Mouse (Mus musculus): ENCODE measurements around the gene Zfp683. TPM values are rescaled to one million over a fixed set of nuclear protein-coding genes. Genes with fewer than 3 reads are reported as not detected.

The Zfp683 gene
- polyA plus RNA-seq, 1 experiment from 2014 or later: not detected

DNA sequence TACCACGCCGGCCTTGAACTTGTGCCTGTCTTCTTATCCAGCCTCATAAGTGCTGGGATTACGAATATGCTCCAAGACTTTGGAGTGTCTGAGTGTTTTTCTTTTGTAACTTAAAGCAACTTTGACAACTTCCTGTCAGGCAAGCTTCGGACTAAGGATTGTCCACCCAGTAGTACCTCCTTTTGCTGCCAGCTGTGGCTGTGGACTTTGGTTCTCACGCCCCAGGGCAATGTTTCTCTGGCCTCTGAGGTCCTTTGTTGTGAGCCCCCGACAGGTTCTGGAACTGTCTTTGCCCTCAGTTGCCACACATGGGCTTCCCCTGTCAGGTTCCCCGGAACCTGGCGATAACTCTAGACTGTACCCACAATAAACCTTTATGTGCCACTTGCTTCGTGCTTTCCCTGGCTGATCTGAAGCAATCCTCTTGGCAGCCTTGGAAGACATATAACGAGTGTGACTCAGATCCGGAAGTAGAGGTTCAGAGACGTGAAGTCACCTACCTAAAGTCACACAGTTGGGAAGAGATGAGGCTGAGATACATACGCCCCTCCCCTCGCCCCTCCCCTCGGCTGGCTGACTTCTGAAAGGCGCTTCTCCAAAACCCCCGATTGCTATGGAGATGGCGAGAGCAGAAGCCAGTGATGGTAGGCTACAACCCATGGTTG lies 7.7 kb downstream of the Zfp683 start:
- peak; percentile 20 for DNase-seq (ENCODE audit: low spot score)
- 0 out of 2 replicates have a peak, but pooled peaks have one; percentile 13 for ATAC-seq
- no peaks in the 10 kb centered on the region for H3K9me3 ChIP-seq (ENCODE audit: low read length)
- no peaks in the 10 kb centered on the region for H3K36me3 ChIP-seq (ENCODE audit: insufficient read depth, low read length)
- H3K27me3 ChIP-seq (replicated peaks; ENCODE audit: insufficient read depth, low read length): no peaks in the 10 kb centered on the region
- 50% methylated on average over 18 of the region's 18 CpGs for WGBS
- no peak overlapping the region for H3K9ac ChIP-seq (replicated peaks; ENCODE audit: low read depth)
- peak overlapping the region; percentile 2; the same call in 1 of the 2 replicates for H3K27ac ChIP-seq (ENCODE audit: low read length)
- no peaks in the 10 kb centered on the region for H3K4me1 ChIP-seq (ENCODE audit: insufficient read depth, low read depth, low read length)
- H3K4me2 ChIP-seq (replicated peaks; ENCODE audit: low read depth, low read length): no peak overlapping the region
- no peak overlapping the region for H3K4me3 ChIP-seq (ENCODE audit: low read depth, low read length)
- TF ChIP-seq CTCF (IDR thresholded peaks at IDR 0.05): no peak
- TF ChIP-seq EP300 (IDR thresholded peaks at IDR 0.05): no peak

DNA sequence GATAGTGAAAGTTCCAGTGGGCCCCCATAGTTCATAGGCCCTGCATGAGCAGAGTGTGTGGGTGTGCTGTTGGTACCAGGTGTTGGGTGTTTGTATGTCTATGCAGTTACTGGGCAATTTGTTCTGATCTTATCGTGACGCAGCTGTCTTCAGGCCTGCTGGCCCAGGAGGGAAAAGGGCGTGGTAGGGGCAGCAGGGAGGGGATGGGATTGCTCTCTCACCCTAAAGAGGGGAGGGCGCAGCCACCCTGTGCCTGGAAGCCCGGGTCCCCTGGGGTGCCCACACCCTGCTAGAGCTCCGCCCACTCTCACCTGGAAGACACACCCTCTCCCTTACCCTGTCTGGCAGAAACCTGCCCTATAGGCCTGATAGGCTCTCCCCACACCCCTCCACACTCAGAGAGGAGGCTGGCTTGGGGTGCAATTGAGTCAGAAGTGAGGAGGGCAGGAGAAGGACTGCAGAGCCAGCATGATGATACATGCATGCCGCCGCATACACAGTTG lies 8.4 kb downstream of the Zfp683 start:
- no peak overlapping the region for H3K4me3 ChIP-seq (ENCODE audit: low read depth, low read length)
- no peaks in the 10 kb centered on the region for H3K36me3 ChIP-seq (ENCODE audit: insufficient read depth, low read length)
- DNase-seq (ENCODE audit: low spot score) (peak; percentile 27), ATAC-seq (peak; percentile 20)
- WGBS: 51% methylated on average over 8 of the region's 8 CpGs
- no peak overlapping the region for H3K4me2 ChIP-seq (replicated peaks; ENCODE audit: low read depth, low read length)
- H3K9me3 ChIP-seq (ENCODE audit: low read length): no peaks in the 10 kb centered on the region
- H3K27me3 ChIP-seq (replicated peaks; ENCODE audit: insufficient read depth, low read length): no peaks in the 10 kb centered on the region
- TF ChIP-seq CTCF (IDR thresholded peaks at IDR 0.05) (no peak), EP300 (IDR thresholded peaks at IDR 0.05) (no peak)
- no peak overlapping the region for H3K9ac ChIP-seq (replicated peaks; ENCODE audit: low read depth)
- H3K27ac ChIP-seq (ENCODE audit: low read length): peak overlapping the region; percentile 2; the same call in 1 of the 2 replicates
- H3K4me1 ChIP-seq (ENCODE audit: insufficient read depth, low read depth, low read length): no peaks in the 10 kb centered on the region

DNA sequence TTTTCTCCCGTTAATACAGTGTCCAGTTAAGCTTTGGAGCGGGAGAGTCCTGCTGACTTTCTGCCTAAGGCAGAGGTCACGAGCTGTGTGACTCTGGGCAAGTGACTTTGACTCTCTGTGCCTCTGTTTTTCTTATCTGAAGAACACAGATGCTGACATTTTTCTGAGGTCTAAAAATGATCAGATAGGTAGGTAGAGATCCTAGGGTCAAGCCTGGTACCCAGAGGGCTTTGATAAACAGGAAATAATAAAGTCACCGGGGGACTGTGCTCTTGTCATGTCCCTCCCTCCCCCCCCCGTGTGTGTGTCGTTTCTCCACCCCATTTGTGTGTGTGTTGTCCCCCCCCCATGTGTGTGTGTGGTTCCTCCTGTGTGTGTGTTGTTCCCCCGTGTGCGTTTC lies 8.9 kb downstream of the Zfp683 start:
- no peaks in the 10 kb centered on the region for H3K9me3 ChIP-seq (ENCODE audit: low read length)
- TF ChIP-seq EP300 (IDR thresholded peaks at IDR 0.05) (no peak), CTCF (IDR thresholded peaks at IDR 0.05) (no peak)
- H3K27me3 ChIP-seq (replicated peaks; ENCODE audit: insufficient read depth, low read length): no peaks in the 10 kb centered on the region
- no peak overlapping the region for H3K4me3 ChIP-seq (ENCODE audit: low read depth, low read length)
- H3K9ac ChIP-seq (replicated peaks; ENCODE audit: low read depth): no peak overlapping the region
- DNase-seq (ENCODE audit: low spot score) (no peak), ATAC-seq (no peak)
- no peak overlapping the region for H3K4me2 ChIP-seq (replicated peaks; ENCODE audit: low read depth, low read length)
- WGBS: 43% methylated on average over 6 of the region's 8 CpGs
- no peak overlapping the region for H3K27ac ChIP-seq (ENCODE audit: low read length)
- H3K36me3 ChIP-seq (ENCODE audit: insufficient read depth, low read length): no peaks in the 10 kb centered on the region
- no peaks in the 10 kb centered on the region for H3K4me1 ChIP-seq (ENCODE audit: insufficient read depth, low read depth, low read length)

DNA sequence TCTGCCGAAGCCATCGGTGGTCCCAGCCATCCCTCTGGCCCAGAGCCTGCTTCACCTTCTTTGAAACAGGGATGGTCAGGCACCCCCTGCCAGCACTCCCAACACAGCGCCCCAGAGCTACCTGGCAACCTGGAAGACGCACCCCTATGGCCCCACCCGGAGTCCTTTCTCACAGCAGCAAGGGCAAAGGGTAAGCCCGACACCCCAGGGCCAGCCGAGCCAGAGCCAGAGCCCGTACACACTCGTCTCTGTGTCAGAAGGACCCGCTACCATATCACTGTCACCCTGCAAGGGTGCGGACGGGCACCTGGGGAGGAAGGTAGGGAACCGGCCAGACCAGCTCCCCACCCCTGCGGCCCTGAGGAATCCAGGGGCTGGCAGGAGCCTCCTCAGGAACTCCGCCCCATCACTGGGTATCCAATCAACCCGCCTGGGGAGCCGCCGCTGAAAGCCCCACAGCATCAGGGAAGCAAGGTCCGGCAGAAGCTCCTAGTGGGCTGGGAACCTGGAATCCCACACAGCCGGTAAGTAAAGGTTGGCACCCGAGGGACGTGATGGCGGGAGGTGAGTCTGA lies 11.9 kb downstream of the Zfp683 start:
- Histone ChIP-seq H3K4me2 (replicated peaks; ENCODE audit: low read depth, low read length) (peak overlapping the region; percentile 43), H3K4me3 (ENCODE audit: low read depth, low read length) (no peak overlapping the region), H3K27me3 (replicated peaks; ENCODE audit: insufficient read depth, low read length) (no peaks in the 10 kb centered on the region), H3K36me3 (ENCODE audit: insufficient read depth, low read length) (no peaks in the 10 kb centered on the region), H3K27ac (ENCODE audit: low read length) (no peak overlapping the region), H3K9ac (replicated peaks; ENCODE audit: low read depth) (no peak overlapping the region), H3K9me3 (ENCODE audit: low read length) (no peaks in the 10 kb centered on the region), H3K4me1 (ENCODE audit: insufficient read depth, low read depth, low read length) (no peaks in the 10 kb centered on the region)
- peak; percentile 48 for DNase-seq (ENCODE audit: low spot score)
- peak; percentile 74 for ATAC-seq
- WGBS: 16% methylated on average over 22 of the region's 23 CpGs
- TF ChIP-seq EP300 (IDR thresholded peaks at IDR 0.05) (no peak), CTCF (IDR thresholded peaks at IDR 0.05) (no peak)

DNA sequence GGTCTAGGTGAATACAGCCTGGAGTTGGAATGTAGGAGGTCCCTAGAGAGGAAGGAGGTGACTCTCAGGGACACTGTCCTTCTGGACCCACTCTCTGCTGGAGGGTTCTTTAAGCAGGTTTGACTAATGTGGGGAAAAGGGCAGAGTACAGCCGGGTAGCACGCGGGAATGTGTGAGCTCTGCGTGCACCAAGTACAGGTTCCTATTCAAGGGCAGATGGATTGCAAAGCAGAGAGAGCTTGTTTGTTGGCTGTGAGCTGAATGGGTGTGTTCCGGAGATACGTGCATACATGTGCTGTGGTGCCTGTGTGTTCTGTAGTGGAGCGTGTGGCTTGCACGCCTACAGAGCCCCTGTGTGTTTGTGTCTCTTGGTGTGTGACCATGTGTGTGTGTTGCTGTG lies 13.7 kb downstream of the Zfp683 start:
- Histone ChIP-seq H3K9ac (replicated peaks; ENCODE audit: low read depth) (no peak overlapping the region), H3K27me3 (replicated peaks; ENCODE audit: insufficient read depth, low read length) (no peaks in the 10 kb centered on the region), H3K9me3 (ENCODE audit: low read length) (no peaks in the 10 kb centered on the region), H3K4me1 (ENCODE audit: insufficient read depth, low read depth, low read length) (no peaks in the 10 kb centered on the region), H3K4me2 (replicated peaks; ENCODE audit: low read depth, low read length) (no peak overlapping the region), H3K36me3 (ENCODE audit: insufficient read depth, low read length) (no peaks in the 10 kb centered on the region), H3K27ac (ENCODE audit: low read length) (no peak overlapping the region), H3K4me3 (ENCODE audit: low read depth, low read length) (no peak overlapping the region)
- DNase-seq (ENCODE audit: low spot score): no peak
- no peak for TF ChIP-seq EP300 (IDR thresholded peaks at IDR 0.05)
- TF ChIP-seq CTCF (IDR thresholded peaks at IDR 0.05): no peak
- 59% methylated on average over 8 of the region's 8 CpGs for WGBS
- peak; percentile 26 for ATAC-seq

DNA sequence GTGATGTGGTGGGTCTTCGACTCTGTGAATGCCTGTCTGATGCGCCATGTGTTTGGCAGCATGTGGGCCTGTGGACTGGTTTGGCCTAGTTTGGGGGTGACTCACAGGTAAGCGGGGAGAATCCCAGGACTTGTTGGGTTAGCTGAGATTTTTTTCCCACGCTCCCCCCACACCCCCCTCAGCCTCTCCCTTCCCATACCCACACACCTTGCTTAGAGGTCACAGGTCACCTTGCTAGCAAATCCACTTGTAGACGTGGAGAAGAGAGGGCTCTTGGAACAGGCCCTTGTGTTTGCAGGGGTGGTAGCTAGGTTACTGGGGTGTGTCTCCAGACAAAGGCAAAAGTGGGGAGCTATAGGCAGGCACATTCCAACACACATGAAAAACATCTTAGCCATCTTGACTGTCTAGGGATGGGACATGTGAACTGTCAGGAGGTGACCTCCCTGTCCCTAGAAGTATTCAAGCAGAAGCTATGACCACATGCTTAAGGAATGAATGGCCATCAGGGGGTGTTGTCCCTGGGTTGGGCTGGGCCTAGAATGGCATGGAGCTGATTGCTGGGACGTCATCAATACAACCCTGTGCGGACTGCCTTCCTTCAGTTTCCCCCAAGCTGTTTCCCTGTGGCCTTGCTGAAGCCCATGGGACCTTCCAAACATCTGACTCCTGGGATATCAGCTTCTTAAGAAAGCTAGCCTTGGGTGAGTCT lies 14.4 kb downstream of the Zfp683 start:
- Histone ChIP-seq H3K9me3 (ENCODE audit: low read length) (no peaks in the 10 kb centered on the region), H3K36me3 (ENCODE audit: insufficient read depth, low read length) (no peaks in the 10 kb centered on the region), H3K27ac (ENCODE audit: low read length) (no peak overlapping the region), H3K4me3 (ENCODE audit: low read depth, low read length) (no peak overlapping the region), H3K4me1 (ENCODE audit: insufficient read depth, low read depth, low read length) (no peaks in the 10 kb centered on the region), H3K27me3 (replicated peaks; ENCODE audit: insufficient read depth, low read length) (no peaks in the 10 kb centered on the region), H3K9ac (replicated peaks; ENCODE audit: low read depth) (no peak overlapping the region), H3K4me2 (replicated peaks; ENCODE audit: low read depth, low read length) (no peak overlapping the region)
- DNase-seq (ENCODE audit: low spot score) (peak; percentile 73), ATAC-seq (peak; percentile 78)
- no peak for TF ChIP-seq CTCF (IDR thresholded peaks at IDR 0.05)
- 55% methylated on average over 7 of the region's 7 CpGs for WGBS
